Mouse (Mus musculus) ES-E14 (cell line): ENCODE measurements at regions not wholly inside any gene's neighbourhood (a gene's known extent, or its start where the extent isn't known, plus 50 kb on each side); places are given as distances from the start of the nearest gene placed in this dataset.

Source experiments
- CHD2 ChIP-seq: IDR thresholded peaks from 2 replicates; pipeline ENCODE4 v1.6.1; 2014; ENCODE audit warnings: mild to moderate bottlenecking, low read depth, low read length, inconsistent platforms
- HCFC1 ChIP-seq: IDR thresholded peaks from 2 replicates; pipeline ENCODE4 v1.6.1; 2012; ENCODE audit warnings: low read length, inconsistent platforms, borderline replicate concordance; ENCODE audit not compliant: insufficient read depth
- ZC3H11A ChIP-seq: IDR thresholded peaks from 2 replicates; pipeline ENCODE4 v1.6.1; 2012; ENCODE audit warnings: low read depth, mild to moderate bottlenecking, inconsistent platforms, low read length, borderline replicate concordance

GRCm38 (mm10) chr6:117613656-117614350 is 227.2 kb upstream of the Zfp637 start:
- TF ChIP-seq HCFC1: no peak
- no peak for TF ChIP-seq ZC3H11A
- no peak for TF ChIP-seq CHD2
